Mouse (Mus musculus): ENCODE measurements around the gene Tbcel. TPM values are rescaled to one million over a fixed set of nuclear protein-coding genes. Genes with fewer than 3 reads are reported as not detected.
A peak's percentile ranks its signal among the peaks of the same experiment; 100 is the strongest.

The Tbcel gene
- 10 to 100 TPM; 17.0 to 17.6 TPM for total RNA-seq (2021)
- long read RNA-seq, experiment 1, full-length matches to known transcripts = 3 of 6 reads
- long read RNA-seq, experiment 1, partial matches to known transcripts = 0 of 6 reads
- long read RNA-seq, experiment 1, other reads (novel, unspliced or antisense) = 3 of 6 reads
- long read RNA-seq, experiment 2, full-length matches to known transcripts = 3 of 4 reads
- long read RNA-seq, experiment 2, partial matches to known transcripts = 0 of 4 reads
- long read RNA-seq, experiment 2, other reads (novel, unspliced or antisense) = 1 of 4 reads

GRCm38 (mm10) chr9:42507709-42508108, at the start of gene Tbcel:
Gene Tbcel, minus strand, starts transcription at chr9:42507809.
- DNase-seq = no peak

GRCm38 (mm10) chr9:42555186-42555585, 47.6 kb upstream of the Tbcel start:
- no peak for DNase-seq

- DNase-seq = peak; percentile 41
Observed at GRCm38 (mm10) chr9:42550116-42550515, 42.5 kb upstream of the Tbcel start.

GRCm38 (mm10) chr9:42548981-42549380, 41.4 kb upstream of the Tbcel start:
- DNase-seq = no peak

GRCm38 (mm10) chr9:42544521-42544920, 36.9 kb upstream of the Tbcel start:
- no peak for DNase-seq

- DNase-seq = no peak
Observed at GRCm38 (mm10) chr9:42533491-42533890, 25.9 kb upstream of the Tbcel start.

- no peak for DNase-seq
Observed at GRCm38 (mm10) chr9:42533041-42533440, 25.4 kb upstream of the Tbcel start.

GRCm38 (mm10) chr9:42531951-42532350, 24.3 kb upstream of the Tbcel start:
- DNase-seq = no peak

GRCm38 (mm10) chr9:42530221-42531152, 22.9 kb upstream of the Tbcel start:
- no peak for DNase-seq

- DNase-seq = peak; percentile 14
Observed at GRCm38 (mm10) chr9:42520587-42521084, 13.0 kb upstream of the Tbcel start.

- no peak for DNase-seq
Observed at GRCm38 (mm10) chr9:42518163-42518562, 10.6 kb upstream of the Tbcel start.

GRCm38 (mm10) chr9:42513159-42513558, 5.5 kb upstream of the Tbcel start:
- no peak for DNase-seq

- no peak for DNase-seq
Observed at GRCm38 (mm10) chr9:42512312-42512711, 4.7 kb upstream of the Tbcel start.

- DNase-seq = no peak
Observed at GRCm38 (mm10) chr9:42508235-42508634, 626 bp upstream of the Tbcel start.

GRCm38 (mm10) chr9:42507022-42507421, 587 bp downstream of the Tbcel start:
- no peak for DNase-seq

- DNase-seq = no peak
Observed at GRCm38 (mm10) chr9:42504971-42505510, 2.6 kb downstream of the Tbcel start.

GRCm38 (mm10) chr9:42504559-42504958, 3.0 kb downstream of the Tbcel start:
- DNase-seq = no peak

- DNase-seq = no peak
Observed at GRCm38 (mm10) chr9:42503709-42504108, 3.9 kb downstream of the Tbcel start.

- no peak for DNase-seq
Observed at GRCm38 (mm10) chr9:42496296-42496695, 11.3 kb downstream of the Tbcel start.

GRCm38 (mm10) chr9:42491780-42492179, 15.8 kb downstream of the Tbcel start:
- DNase-seq = no peak

- no peak for DNase-seq
Observed at GRCm38 (mm10) chr9:42490589-42491382, 16.8 kb downstream of the Tbcel start.

GRCm38 (mm10) chr9:42488071-42488470, 19.5 kb downstream of the Tbcel start:
- no peak for DNase-seq

Measured in gastrocnemius, postnatal 25 days (tissue).